Mouse (Mus musculus) E14TG2a.4 (cell line): ENCODE measurements around the gene Neurod1.

Experiments used
- CTCF ChIP-seq: conservative IDR thresholded peaks from 2 replicates; pipeline ENCODE4 v1.5.1; 2014; ENCODE audit warnings: low read length
- NANOG ChIP-seq: IDR thresholded peaks from 2 replicates; pipeline ENCODE4 v1.6.1; 2014; ENCODE audit warnings: borderline replicate concordance, low read length, mixed read lengths
- POU5F1 ChIP-seq: IDR thresholded peaks from 2 replicates; pipeline ENCODE4 v1.6.1; 2014; ENCODE audit warnings: low read length, borderline replicate concordance

DNA sequence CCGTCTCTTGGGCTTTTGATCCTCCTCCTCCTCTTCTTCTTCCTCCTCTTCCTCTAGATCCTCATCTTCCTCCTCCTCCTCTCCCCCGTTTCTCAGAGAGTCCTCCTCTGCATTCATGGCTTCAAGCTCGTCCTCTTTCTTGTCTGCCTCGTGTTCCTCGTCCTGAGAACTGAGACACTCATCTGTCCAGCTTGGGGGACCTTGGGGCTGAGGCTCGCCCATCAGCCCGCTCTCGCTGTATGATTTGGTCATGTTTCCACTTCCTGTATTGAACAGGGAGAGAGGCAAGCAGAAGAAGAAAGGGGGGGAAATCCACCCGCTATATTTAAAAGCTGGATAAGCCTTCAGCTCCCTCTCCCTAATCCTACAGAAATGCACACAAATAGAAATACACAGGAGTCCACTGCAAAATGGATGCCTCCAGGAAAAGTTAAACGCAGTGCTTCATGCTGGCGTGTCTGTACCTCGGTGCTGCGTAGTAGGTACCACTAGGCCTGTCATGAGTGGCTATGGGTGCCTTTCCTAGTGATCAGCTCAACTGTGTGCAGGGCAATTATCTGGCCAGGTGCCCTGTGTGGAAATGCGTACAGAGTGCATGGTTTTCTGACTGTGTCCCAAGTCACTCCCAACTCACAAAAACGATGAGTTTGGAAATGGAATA lies 1.6 kb downstream of the Neurod1 start:
- no peak for TF ChIP-seq CTCF
- TF ChIP-seq POU5F1 = no peak
- no peak for TF ChIP-seq NANOG
